Mouse (Mus musculus): ENCODE measurements around the gene Bclaf3. TPM values are rescaled to one million over a fixed set of nuclear protein-coding genes. Genes with fewer than 3 reads are reported as not detected.
"Not testable (repeated sequence)": the region's sequence is repeated elsewhere in the genome, so short reads cannot be mapped to it uniquely, and the experiment has no call there.

Bclaf3 gene
- polyA plus RNA-seq, 1 experiment from 2014 or later, result 26.9 TPM

DNA sequence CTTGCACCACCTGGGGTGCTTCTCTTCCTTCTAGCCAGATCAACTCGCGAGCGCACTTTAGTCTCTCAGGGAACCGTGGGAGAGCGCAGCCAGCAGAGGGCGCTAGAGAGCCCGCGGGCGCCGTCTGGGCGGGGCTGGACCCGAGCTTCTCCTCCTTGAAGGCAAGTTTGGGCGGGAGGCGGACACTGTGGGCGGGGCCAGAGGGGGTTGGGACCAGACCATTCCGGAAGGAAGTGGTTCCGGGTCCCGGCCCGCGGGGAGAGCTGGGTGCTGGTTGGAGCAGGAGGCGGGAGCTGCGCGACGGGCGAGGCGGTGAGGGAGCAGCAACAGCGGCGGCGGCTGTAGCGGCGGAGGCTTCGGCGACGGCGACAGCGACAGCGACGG is 5.9 kb downstream of the Bclaf3 start:
- H3K9ac ChIP-seq (replicated peaks), result peak overlapping the region; percentile 62
- H3K4me1 ChIP-seq (replicated peaks), result no peaks in the 10 kb centered on the region
- peaks cover 23% of the 10 kb centered on the region; the same call in 1 of the 2 replicates for H3K27me3 ChIP-seq
- H3K27ac ChIP-seq, result peak overlapping the region; percentile 66
- H3K36me3 ChIP-seq, result no peaks in the 10 kb centered on the region
- no peaks in the 10 kb centered on the region for H3K9me3 ChIP-seq
- peak overlapping the region; percentile 56 for H3K4me2 ChIP-seq
- 27% methylated on average over 37 of the region's 38 CpGs for WGBS
- peak; percentile 97 for ATAC-seq (ENCODE audit: insufficient number of reproducible peaks, insufficient read depth, low FRiP score, low TSS enrichment, low read depth)
- peak overlapping the region; percentile 60 for H3K4me3 ChIP-seq (replicated peaks)

DNA sequence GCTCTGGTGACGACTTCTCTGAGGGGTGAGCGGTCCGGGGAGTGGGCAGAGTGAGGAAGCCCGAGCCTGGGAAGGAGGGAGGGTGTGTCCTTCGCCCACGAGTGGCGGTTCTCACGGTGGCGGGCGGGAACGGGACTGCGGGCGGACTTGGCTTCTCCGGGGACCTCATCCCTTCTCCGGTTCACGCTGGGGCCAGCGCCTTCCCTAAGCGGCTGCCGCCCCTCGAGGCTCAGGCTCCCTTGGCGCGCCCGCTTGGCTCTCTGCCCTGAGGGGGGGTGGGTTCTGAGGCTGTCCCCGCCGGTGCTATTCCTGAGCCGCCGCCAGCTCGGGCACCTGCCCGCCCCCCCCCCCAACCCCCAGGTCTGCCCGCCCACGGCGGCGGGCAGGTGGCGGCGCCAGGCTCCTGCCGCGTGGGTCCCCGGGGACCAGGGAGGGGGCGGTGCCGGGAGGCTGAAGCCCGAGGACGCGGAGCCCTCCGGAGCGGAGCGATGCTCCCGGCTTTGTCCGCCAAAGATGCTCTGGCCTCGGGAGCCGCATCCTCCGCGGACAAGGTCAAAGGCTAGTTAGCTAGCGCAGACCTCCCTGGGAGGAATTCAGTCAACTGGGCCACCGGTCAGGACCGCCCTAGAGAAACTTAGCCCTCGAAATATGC is 6.4 kb downstream of the Bclaf3 start:
- Histone ChIP-seq H3K27ac (peak overlapping the region; percentile 66), H3K9ac (replicated peaks) (peak overlapping the region; percentile 62), H3K4me3 (replicated peaks) (peak overlapping the region; percentile 60), H3K9me3 (no peaks in the 10 kb centered on the region), H3K27me3 (peaks cover 18% of the 10 kb centered on the region; the same call in 1 of the 2 replicates), H3K36me3 (no peaks in the 10 kb centered on the region), H3K4me1 (replicated peaks) (no peaks in the 10 kb centered on the region), H3K4me2 (peak overlapping the region; percentile 56)
- 20% methylated on average over 37 of the region's 56 CpGs for WGBS
- peak; percentile 16; the same call in 1 of the 2 replicates for ATAC-seq (ENCODE audit: insufficient number of reproducible peaks, insufficient read depth, low FRiP score, low TSS enrichment, low read depth)

DNA sequence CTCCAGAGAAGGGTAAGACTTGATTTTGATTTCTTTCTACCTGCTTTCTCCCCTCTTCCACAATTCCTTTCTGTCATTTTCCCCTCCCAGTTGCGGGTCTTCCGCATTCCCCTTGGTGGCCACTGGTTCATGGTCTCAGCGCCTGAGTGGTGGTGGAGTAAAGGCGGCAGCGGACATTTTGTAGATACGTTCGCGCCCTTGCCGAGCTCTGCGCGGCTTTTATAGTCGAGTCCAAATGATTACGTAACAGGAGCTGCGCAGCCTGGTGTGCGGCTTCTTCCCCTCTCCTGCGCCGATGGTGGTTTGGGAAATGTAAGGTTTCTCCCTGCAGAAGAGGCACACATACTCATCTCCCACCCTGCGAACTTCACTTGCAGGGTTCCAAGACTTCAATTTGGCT is 15.4 kb downstream of the Bclaf3 start:
- Histone ChIP-seq H3K4me1 (replicated peaks) (no peaks in the 10 kb centered on the region), H3K4me3 (replicated peaks) (no peak overlapping the region), H3K9me3 (no peaks in the 10 kb centered on the region), H3K4me2 (no peak overlapping the region), H3K36me3 (0 out of 2 replicates have a peak, but pooled peaks cover 4% of the 10 kb centered on the region), H3K27ac (no peak overlapping the region), H3K9ac (replicated peaks) (no peak overlapping the region), H3K27me3 (peaks cover 19% of the 10 kb centered on the region)
- ATAC-seq (ENCODE audit: insufficient number of reproducible peaks, insufficient read depth, low FRiP score, low TSS enrichment, low read depth), result no peak
- WGBS, result 86% methylated on average over 18 of the region's 18 CpGs

DNA sequence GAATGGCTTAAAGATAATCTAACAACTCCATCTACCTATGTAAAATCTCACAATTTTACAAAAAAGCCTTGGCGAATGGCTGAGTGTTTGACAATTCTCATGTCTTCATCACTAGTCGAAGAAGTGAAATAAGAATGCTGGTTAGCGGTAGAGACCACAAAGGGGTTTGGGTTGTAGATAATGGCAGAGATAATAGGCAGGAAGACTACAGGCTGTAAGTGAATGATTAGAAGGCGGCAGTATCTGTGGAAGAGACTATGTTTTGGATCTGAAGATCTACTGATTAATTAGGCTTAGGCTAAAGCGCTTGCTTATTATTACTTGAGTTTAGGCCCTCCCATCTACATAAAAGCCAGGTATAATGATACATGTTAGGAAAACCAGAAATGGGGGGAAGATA is 20.6 kb downstream of the Bclaf3 start:
- WGBS, result 87% methylated on average over 5 of the region's 5 CpGs
- Histone ChIP-seq H3K9ac (replicated peaks) (no peak overlapping the region), H3K27ac (no peak overlapping the region), H3K36me3 (peaks cover 5% of the 10 kb centered on the region; the same call in 1 of the 2 replicates), H3K4me2 (no peak overlapping the region), H3K4me1 (replicated peaks) (no peaks in the 10 kb centered on the region), H3K4me3 (replicated peaks) (no peak overlapping the region), H3K27me3 (peaks cover 13% of the 10 kb centered on the region; the same call in 1 of the 2 replicates), H3K9me3 (no peaks in the 10 kb centered on the region)
- no peak for ATAC-seq (ENCODE audit: insufficient number of reproducible peaks, insufficient read depth, low FRiP score, low TSS enrichment, low read depth)

DNA sequence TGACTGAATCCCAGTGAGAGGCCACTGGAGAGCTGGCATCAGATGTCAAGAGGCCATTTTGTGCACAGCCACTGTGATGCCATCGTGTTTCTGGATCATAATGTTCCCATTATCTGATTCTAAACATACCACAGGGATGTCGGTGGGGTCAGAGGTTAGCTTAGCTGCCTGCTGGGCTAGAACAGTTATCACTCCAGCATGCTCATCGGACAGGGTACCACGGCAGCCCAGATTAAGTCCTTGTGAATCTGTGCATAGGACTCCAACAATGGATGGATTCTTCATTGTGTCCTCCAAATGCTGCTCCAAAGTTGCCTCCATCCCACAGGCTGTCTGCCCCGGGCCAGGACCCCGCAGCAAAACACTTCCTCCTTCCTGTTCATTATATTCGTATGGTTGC is 58.2 kb downstream of the Bclaf3 start:
- H3K4me3 ChIP-seq (replicated peaks); H3K36me3 ChIP-seq; H3K9me3 ChIP-seq; ATAC-seq (ENCODE audit: insufficient number of reproducible peaks, insufficient read depth, low FRiP score, low TSS enrichment, low read depth); H3K4me2 ChIP-seq; H3K9ac ChIP-seq (replicated peaks); H3K27ac ChIP-seq; H3K27me3 ChIP-seq; H3K4me1 ChIP-seq (replicated peaks): not testable (repeated sequence)
- WGBS, result 80% methylated on average over 7 of the region's 7 CpGs

DNA sequence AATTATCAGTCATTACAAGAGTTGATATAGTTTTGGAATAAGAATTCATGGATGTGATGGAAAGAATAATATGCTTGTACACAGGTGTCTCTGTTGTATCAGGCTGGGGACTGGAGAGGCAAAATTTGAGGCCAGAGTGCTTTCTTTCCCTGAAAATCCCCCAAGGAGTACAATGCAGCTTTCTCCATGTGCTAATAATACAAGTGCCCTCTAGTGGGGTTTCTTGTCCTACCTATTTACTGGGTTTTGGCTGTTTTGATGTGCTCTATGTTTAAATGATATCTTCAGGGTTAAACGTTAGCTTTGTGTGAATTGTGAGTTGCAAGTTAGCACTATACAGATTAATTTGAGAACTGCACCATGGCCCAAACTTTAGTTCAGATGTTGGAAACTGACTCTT is 65.1 kb downstream of the Bclaf3 start:
- no peaks in the 10 kb centered on the region for H3K9me3 ChIP-seq
- ATAC-seq (ENCODE audit: insufficient number of reproducible peaks, insufficient read depth, low FRiP score, low TSS enrichment, low read depth), result no peak
- WGBS, result 82% methylated on average over 1 of the region's 1 CpGs
- H3K9ac ChIP-seq (replicated peaks), result no peak overlapping the region
- H3K36me3 ChIP-seq, result no peaks in the 10 kb centered on the region
- no peak overlapping the region for H3K4me2 ChIP-seq
- H3K27me3 ChIP-seq, result peaks cover 7% of the 10 kb centered on the region; the same call in 1 of the 2 replicates
- H3K27ac ChIP-seq, result no peak overlapping the region
- no peak overlapping the region for H3K4me3 ChIP-seq (replicated peaks)
- H3K4me1 ChIP-seq (replicated peaks), result no peaks in the 10 kb centered on the region

DNA sequence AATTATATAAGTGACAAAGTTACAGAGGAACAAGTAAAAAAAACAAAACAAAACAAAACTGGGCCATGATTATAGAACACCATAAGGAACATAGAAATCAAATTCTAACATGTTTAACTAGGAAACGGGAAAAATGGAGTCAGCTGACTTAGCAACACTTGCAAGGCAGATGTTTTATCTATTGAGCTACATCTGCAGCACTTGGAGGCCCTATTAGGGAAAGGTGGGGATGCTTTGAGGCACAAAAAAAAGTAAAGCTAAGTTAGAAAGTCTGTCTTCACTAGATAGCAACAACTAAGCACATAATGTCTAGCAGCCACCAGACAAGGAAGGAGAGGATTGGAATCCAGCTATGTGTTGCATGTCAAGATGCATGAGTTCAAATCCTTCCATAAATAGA is 71.0 kb downstream of the Bclaf3 start:
- peaks cover 20% of the 10 kb centered on the region for H3K27me3 ChIP-seq
- H3K36me3 ChIP-seq, result no peaks in the 10 kb centered on the region
- no peak overlapping the region for H3K4me2 ChIP-seq
- WGBS, result 69% methylated on average over 1 of the region's 1 CpGs
- ATAC-seq (ENCODE audit: insufficient number of reproducible peaks, insufficient read depth, low FRiP score, low TSS enrichment, low read depth), result no peak
- no peak overlapping the region for H3K9ac ChIP-seq (replicated peaks)
- H3K27ac ChIP-seq, result no peak overlapping the region
- no peak overlapping the region for H3K4me3 ChIP-seq (replicated peaks)
- no peaks in the 10 kb centered on the region for H3K4me1 ChIP-seq (replicated peaks)
- no peaks in the 10 kb centered on the region for H3K9me3 ChIP-seq

DNA sequence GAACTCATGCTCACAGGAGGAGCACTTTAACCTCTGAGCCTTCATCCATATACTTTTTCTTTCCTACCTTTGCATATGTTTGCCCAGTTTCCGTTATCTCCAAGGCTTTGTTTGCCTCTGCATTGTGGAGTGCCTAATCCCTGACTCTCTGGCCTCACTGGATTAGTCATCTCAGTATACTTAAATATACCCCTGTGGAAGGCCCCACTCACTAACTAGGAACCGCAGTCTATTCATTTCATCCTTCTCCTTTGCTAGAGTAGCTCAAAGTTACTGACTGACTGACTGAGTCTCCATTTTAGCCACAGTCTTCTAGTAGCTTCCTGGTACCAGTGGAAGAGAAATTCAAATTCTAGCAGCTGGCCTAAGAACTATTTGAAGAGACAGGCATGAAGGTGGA is 78.3 kb downstream of the Bclaf3 start:
- Histone ChIP-seq H3K9ac (replicated peaks) (no peak overlapping the region), H3K4me1 (replicated peaks) (no peaks in the 10 kb centered on the region), H3K27ac (no peak overlapping the region), H3K27me3 (peaks cover 9% of the 10 kb centered on the region), H3K36me3 (no peaks in the 10 kb centered on the region), H3K9me3 (no peaks in the 10 kb centered on the region), H3K4me2 (no peak overlapping the region), H3K4me3 (replicated peaks) (no peak overlapping the region)
- WGBS, result 85% methylated on average over 2 of the region's 2 CpGs
- no peak for ATAC-seq (ENCODE audit: insufficient number of reproducible peaks, insufficient read depth, low FRiP score, low TSS enrichment, low read depth)

DNA sequence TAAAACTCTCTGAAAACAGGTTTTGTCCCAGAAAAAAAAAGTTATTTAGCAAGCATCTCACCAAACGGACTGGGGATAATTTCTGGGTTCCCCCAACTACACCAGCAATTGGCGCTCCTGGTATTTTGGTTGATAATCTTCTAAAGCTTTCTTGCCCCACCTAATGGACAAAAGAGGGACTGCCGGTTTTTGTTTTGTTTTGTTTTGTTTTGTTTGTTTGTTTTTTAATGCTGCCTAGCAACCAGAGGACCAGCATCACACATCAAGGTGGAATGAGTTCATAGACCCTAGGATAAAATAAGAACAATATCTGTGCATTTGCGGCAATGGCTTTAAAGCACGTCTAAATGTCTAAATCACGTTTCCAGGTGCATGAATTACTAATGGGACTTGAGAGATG is 80.4 kb downstream of the Bclaf3 start:
- Histone ChIP-seq H3K4me1 (replicated peaks) (no peaks in the 10 kb centered on the region), H3K36me3 (no peaks in the 10 kb centered on the region), H3K9ac (replicated peaks) (no peak overlapping the region), H3K27me3 (peaks cover 4% of the 10 kb centered on the region), H3K4me3 (replicated peaks) (no peak overlapping the region), H3K9me3 (no peaks in the 10 kb centered on the region), H3K4me2 (no peak overlapping the region), H3K27ac (no peak overlapping the region)
- WGBS, result 47% methylated on average over 6 of the region's 6 CpGs
- ATAC-seq (ENCODE audit: insufficient number of reproducible peaks, insufficient read depth, low FRiP score, low TSS enrichment, low read depth), result no peak

DNA sequence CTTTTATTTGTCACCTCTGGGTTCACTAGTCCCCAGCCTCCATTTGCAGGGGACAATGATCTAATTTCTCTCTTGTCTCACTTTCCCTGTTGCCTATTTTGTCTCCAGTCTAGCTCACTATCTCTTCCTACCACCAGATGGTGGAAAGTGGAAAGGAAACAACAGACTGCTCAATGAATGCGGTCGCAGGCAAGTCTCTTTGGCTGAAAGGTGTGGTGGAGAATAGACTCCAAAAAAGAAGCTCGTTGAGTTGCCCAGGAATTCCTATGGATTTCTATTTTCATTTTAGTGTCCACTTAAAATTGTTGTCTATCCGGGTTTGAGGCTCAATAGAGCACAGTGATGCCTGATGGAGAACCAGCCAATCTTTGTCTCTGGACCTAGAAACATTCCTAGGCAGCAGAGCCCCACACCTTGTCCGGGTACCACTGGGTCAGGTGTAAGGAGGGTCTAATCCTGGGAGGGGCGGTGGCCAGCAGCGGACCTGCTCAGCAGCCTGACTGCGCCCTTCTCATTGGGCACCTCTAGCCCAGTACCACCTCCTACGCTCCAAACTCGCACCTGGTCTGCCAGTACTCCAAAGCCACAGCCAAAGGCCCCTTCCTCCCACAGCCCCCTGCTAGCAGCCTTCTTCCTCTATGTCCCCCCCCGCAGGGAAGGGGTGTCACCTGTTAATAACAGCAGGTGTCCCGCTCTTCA is 99.9 kb downstream of the Bclaf3 start:
- no peak overlapping the region for H3K27ac ChIP-seq

DNA sequence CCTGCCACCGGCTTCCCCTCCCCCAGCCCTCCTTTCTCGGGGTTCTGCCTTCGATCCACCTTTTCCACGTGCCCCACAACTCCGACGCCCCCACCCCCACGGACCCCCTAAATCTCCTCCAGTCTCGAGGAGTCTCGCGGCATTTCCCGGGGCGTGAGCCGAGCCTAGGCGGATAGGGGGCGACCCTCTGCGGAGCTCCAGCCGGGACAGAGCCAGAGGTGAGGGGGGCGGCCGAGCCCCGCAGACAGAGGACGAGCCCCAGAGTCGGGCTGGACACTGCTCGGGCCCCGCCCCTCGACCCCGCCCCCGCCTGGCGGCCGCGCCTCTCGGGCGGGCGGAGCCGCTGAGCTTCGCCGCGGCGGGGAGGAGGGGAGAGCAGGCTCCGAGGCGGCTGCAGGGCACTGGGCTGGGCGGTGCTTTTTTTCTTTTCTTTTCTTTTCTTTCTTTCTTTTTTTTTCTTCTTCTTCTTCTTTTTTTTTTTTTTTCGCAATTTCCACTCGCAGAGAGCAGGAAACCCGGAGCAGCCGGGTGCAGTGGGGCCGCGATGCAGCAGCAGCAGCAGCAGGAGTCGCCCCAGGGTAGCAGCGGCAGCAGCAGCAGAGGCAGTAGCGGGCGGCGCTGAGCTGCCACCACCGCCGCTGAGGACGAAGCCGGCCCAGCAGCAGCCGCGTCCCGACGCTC is 100.6 kb downstream of the Bclaf3 start, which contains the start of gene Sh3kbp1:
Gene Sh3kbp1, plus strand, starts transcription at position 366 of the 681 bp plus-strand sequence.
- peak within 1 kb of the TSS; percentile 64 for H3K4me2 ChIP-seq
- H3K4me3 ChIP-seq (replicated peaks), result peak within 1 kb of the TSS; percentile 55
- no peaks in the 10 kb centered on the region for H3K9me3 ChIP-seq
- H3K36me3 ChIP-seq, result no peaks in the 10 kb centered on the region
- H3K27ac ChIP-seq, result peak within 1 kb of the TSS; percentile 50
- peak within 1 kb of the TSS; percentile 65 for H3K9ac ChIP-seq (replicated peaks)
- H3K4me1 ChIP-seq (replicated peaks), result no peaks in the 10 kb centered on the region
- WGBS, result 16% methylated on average over 35 of the region's 60 CpGs
- ATAC-seq (ENCODE audit: insufficient number of reproducible peaks, insufficient read depth, low FRiP score, low TSS enrichment, low read depth), result peak; percentile 91
- H3K27me3 ChIP-seq, result peaks cover 63% of the 10 kb centered on the region

More for the DNA sequence above, 99.9 kb downstream of the Bclaf3 start:
- Histone ChIP-seq H3K27me3 (peaks cover 64% of the 10 kb centered on the region), H3K9me3 (no peaks in the 10 kb centered on the region), H3K9ac (replicated peaks) (no peak overlapping the region), H3K4me3 (replicated peaks) (peak overlapping the region; percentile 55), H3K4me2 (peak overlapping the region; percentile 64), H3K4me1 (replicated peaks) (no peaks in the 10 kb centered on the region), H3K36me3 (no peaks in the 10 kb centered on the region)
- WGBS, result 25% methylated on average over 12 of the region's 12 CpGs
- ATAC-seq (ENCODE audit: insufficient number of reproducible peaks, insufficient read depth, low FRiP score, low TSS enrichment, low read depth), result peak; percentile 61

Data from limb, embryonic 12.5 days (tissue).